Mouse (Mus musculus) midbrain, embryonic 14.5 days (tissue): ENCODE results near the gene Samm50. TPM values are rescaled to one million over a fixed set of nuclear protein-coding genes. Genes with fewer than 3 reads are reported as not detected.

Experiments used
- ATAC-seq: fragments of 200-750 bp; cut with Nextera tagmentation; 2 replicates; pipeline ENCODE4 v1.8.0; 2017; ENCODE audit warnings: moderate number of reproducible peaks, moderate library complexity; ENCODE audit not compliant: low FRiP score, low TSS enrichment
- DNase-seq: peaks from one replicate; pipeline ENCODE4 v3.0.0-alpha.2; 2015
- H3K27ac ChIP-seq: fragments of 300-500 bp; sonication (generic); replicated peaks from 2 replicates; pipeline ENCODE4 v1.5.1; 2014; ENCODE audit warnings: mild to moderate bottlenecking, low read depth, low read length, moderate library complexity
- H3K27me3 ChIP-seq: fragments of 300-500 bp; sonication (generic); 2 replicates; pipeline ENCODE4 v1.6.1; 2014; ENCODE audit warnings: low read length, control low read depth, mixed read lengths; ENCODE audit not compliant: control insufficient read depth, insufficient read depth
- H3K36me3 ChIP-seq: fragments of 300-500 bp; sonication (generic); 2 replicates; pipeline ENCODE4 v1.6.1; 2014; ENCODE audit warnings: low read length, control low read depth; ENCODE audit not compliant: control insufficient read depth, insufficient read depth
- H3K4me1 ChIP-seq: fragments of 300-500 bp; sonication (generic); 2 replicates; pipeline ENCODE4 v1.6.1; 2014; ENCODE audit warnings: mild to moderate bottlenecking, antibody characterized with exemption, low read length, control low read depth; ENCODE audit not compliant: control insufficient read depth, insufficient read depth
- H3K4me2 ChIP-seq: fragments of 300-500 bp; sonication (generic); 2 replicates; pipeline ENCODE4 v1.6.1; 2014; ENCODE audit warnings: mild to moderate bottlenecking, low read length, moderate library complexity
- H3K4me3 ChIP-seq: fragments of 300-500 bp; sonication (generic); replicated peaks from 2 replicates; pipeline ENCODE4 v1.5.1; 2014; ENCODE audit warnings: low read depth, low read length
- H3K9ac ChIP-seq: fragments of 300-500 bp; sonication (generic); replicated peaks from 2 replicates; pipeline ENCODE4 v1.6.1; 2014; ENCODE audit warnings: mild to moderate bottlenecking, low read length, moderate library complexity
- H3K9me3 ChIP-seq: fragments of 300-500 bp; sonication (generic); 2 replicates; pipeline ENCODE4 v1.6.1; 2016; ENCODE audit warnings: low read length, control low read depth, mixed read lengths; ENCODE audit not compliant: control insufficient read depth
- WGBS: fragments of 180-500 bp; shearing (Covaris S2); extraction: QIAGEN DNeasy Blood & Tissue Kit; methylation state at CpG from one replicate; pipeline ENCODE4 v1.1.7; 2014; 5-methylcytosine and 5-hydroxymethylcytosine counted together
- polyA plus RNA-seq: library from polyadenylated mRNA; unstranded; fragments of >200 nt; fragmentation: Nextera tagmentation; extraction: Ambion mirVana; gene quantifications from 2 replicates; pipeline ENCODE4 v1.2.1, GENCODE M21; 2014

Samm50 gene
- polyA plus RNA-seq, 1 experiment from 2014 or later, result 54.2 TPM

- Histone ChIP-seq H3K36me3 (no peaks in the 10 kb centered on the region), H3K4me2 (no peak overlapping the region), H3K4me1 (peaks cover 43% of the 10 kb centered on the region), H3K4me3 (no peak overlapping the region), H3K27me3 (peaks cover 2% of the 10 kb centered on the region; the same call in 1 of the 2 replicates), H3K27ac (no peak overlapping the region), H3K9ac (no peak overlapping the region), H3K9me3 (no peaks in the 10 kb centered on the region)
- no peak for ATAC-seq
- WGBS, result 35% methylated on average over 12 of the region's 12 CpGs
- DNase-seq, result no peak
Measured at GRCm38 (mm10) chr15:84256254-84256850, 64.3 kb downstream of the Samm50 start.

DNA sequence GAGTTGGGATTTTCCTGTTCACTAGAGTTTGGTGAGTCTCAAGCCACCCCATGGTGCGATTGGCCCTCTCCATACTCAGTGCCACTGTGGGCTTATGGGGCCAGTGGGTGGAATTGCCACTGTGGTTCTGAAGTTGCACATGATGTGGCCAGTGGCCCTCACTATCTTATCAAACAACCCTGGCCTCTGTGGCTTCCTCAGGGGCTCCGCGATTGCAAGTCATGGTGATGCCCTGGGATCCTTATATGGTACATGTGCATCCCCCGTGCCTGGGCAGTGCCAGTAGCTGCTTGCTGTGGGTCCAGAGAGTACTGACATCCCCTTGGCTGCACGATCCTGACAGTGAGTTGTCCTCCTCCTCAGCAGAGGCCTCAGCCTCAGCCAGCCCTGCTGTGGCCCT, 64.8 kb downstream of the Samm50 start:
- no peak overlapping the region for H3K9ac ChIP-seq
- peaks cover 2% of the 10 kb centered on the region; the same call in 1 of the 2 replicates for H3K27me3 ChIP-seq
- H3K9me3 ChIP-seq, result no peaks in the 10 kb centered on the region
- no peak overlapping the region for H3K4me2 ChIP-seq
- no peak overlapping the region for H3K27ac ChIP-seq
- no peak overlapping the region for H3K4me3 ChIP-seq
- peaks cover 41% of the 10 kb centered on the region for H3K4me1 ChIP-seq
- WGBS, result 89% methylated on average over 5 of the region's 5 CpGs
- H3K36me3 ChIP-seq, result no peaks in the 10 kb centered on the region
- ATAC-seq (no peak), DNase-seq (no peak)

- DNase-seq (no peak), ATAC-seq (no peak)
- Histone ChIP-seq H3K4me2 (no peak overlapping the region), H3K4me3 (no peak overlapping the region), H3K27me3 (peaks cover 2% of the 10 kb centered on the region; the same call in 1 of the 2 replicates), H3K9ac (no peak overlapping the region), H3K4me1 (peaks cover 50% of the 10 kb centered on the region), H3K9me3 (no peaks in the 10 kb centered on the region), H3K27ac (peak overlapping the region; percentile 32), H3K36me3 (no peaks in the 10 kb centered on the region)
- WGBS, result 34% methylated on average over 9 of the region's 9 CpGs
Measured at GRCm38 (mm10) chr15:84258602-84259355, 66.7 kb downstream of the Samm50 start.

DNA sequence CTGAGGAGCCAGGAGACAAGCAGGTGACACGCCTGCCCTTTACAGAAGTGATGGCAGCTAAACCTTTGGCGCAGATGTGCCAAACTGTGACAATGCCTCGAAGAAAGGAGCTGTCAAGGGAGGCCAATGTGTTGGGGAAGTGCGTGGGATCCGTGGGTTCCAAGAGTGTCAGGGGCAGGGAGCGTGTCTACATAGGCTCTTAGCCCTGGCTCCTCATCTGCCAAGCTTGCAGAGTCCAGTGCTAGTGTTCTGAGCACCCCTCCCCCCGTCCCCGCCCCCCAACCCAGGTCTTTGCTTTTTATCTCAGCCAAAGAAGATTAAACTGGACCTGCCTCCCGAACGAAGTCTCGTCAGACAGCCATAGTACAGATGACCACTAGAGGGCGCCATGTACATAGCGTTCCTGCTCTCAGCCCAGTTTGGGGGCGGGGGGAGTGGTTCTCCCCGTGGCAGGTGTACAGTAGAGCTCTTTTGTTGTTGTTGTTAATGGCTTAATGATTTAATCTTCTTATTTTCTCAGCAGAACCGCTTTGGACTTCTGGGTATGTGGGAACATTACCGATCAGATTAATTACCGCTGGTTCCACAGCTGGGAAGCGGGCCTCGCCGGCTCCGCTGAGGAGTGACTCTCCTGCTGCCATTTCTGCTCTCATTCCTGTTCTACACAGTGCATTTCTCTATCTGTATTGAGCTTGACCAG, 68.2 kb downstream of the Samm50 start:
- WGBS, result 8% methylated on average over 22 of the region's 22 CpGs
- no peak overlapping the region for H3K4me3 ChIP-seq
- H3K36me3 ChIP-seq, result no peaks in the 10 kb centered on the region
- peak; percentile 97 for DNase-seq
- peaks cover 53% of the 10 kb centered on the region for H3K4me1 ChIP-seq
- peak; percentile 71; the same call in 1 of the 2 replicates for ATAC-seq
- H3K27ac ChIP-seq, result peak overlapping the region; percentile 77
- H3K9ac ChIP-seq, result 0 out of 2 replicates have a peak overlapping the region, but pooled peaks have one; percentile 10
- H3K4me2 ChIP-seq, result peak overlapping the region; percentile 40
- H3K9me3 ChIP-seq, result no peaks in the 10 kb centered on the region
- peaks cover 2% of the 10 kb centered on the region; the same call in 1 of the 2 replicates for H3K27me3 ChIP-seq

DNA sequence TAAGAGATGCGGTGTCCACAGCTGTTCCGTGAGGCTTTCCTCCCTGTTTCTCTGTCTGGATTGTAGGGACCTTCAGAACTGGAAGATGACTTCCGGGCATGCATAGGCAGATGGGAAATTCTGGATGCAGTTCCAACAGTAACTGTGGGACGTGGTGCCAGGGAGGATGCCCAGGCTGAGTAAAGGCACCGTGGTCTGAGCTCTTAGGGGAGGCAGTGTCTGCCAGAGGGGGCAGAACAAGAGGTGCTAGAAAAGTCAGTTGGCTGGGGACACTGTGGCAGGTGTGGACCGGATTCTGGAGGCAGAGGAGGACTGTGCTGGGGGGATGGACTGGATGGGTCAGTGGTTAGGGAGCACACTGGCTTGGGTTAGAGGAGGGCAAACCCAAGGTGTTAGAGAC, 70.6 kb downstream of the Samm50 start:
- ATAC-seq (no peak), DNase-seq (no peak)
- H3K9me3 ChIP-seq, result no peaks in the 10 kb centered on the region
- no peak overlapping the region for H3K4me3 ChIP-seq
- H3K9ac ChIP-seq, result no peak overlapping the region
- H3K27me3 ChIP-seq, result 0 out of 2 replicates have a peak, but pooled peaks cover 2% of the 10 kb centered on the region
- peaks cover 48% of the 10 kb centered on the region for H3K4me1 ChIP-seq
- 88% methylated on average over 6 of the region's 6 CpGs for WGBS
- no peak overlapping the region for H3K27ac ChIP-seq
- H3K36me3 ChIP-seq, result no peaks in the 10 kb centered on the region
- no peak overlapping the region for H3K4me2 ChIP-seq

GRCm38 (mm10) chr15:84263573-84263972, 71.5 kb downstream of the Samm50 start:
- Histone ChIP-seq H3K9me3 (no peaks in the 10 kb centered on the region), H3K4me3 (no peak overlapping the region), H3K27ac (no peak overlapping the region; the same call in 1 of the 2 replicates), H3K36me3 (no peaks in the 10 kb centered on the region), H3K9ac (no peak overlapping the region), H3K4me2 (no peak overlapping the region), H3K4me1 (peaks cover 43% of the 10 kb centered on the region), H3K27me3 (0 out of 2 replicates have a peak, but pooled peaks cover 2% of the 10 kb centered on the region)
- ATAC-seq (no peak), DNase-seq (no peak)
- 36% methylated on average over 2 of the region's 2 CpGs for WGBS

DNA sequence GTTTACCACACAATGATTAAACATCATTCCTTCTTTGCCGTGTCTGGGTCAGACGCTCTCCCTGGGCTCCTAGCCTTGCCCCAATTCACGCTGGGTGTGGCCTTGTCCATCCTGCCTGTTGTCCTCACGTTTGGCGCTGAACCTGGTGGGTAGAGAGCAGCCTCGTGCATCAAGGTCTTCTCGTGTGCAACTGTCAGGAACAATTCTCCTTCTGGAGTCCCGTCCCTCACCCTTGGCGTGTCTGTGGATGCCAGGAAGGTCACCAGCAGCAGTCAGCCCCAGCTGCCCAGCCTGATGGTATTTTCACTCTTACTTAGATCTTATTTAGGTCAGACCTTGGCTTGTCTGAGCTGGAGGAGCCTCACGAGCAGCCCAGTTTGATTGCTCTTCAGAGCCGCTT, 73.1 kb downstream of the Samm50 start:
- Histone ChIP-seq H3K9me3 (no peaks in the 10 kb centered on the region), H3K4me1 (peaks cover 28% of the 10 kb centered on the region), H3K4me2 (no peak overlapping the region), H3K36me3 (no peaks in the 10 kb centered on the region), H3K27me3 (no peaks in the 10 kb centered on the region), H3K9ac (no peak overlapping the region), H3K4me3 (no peak overlapping the region), H3K27ac (0 out of 2 replicates have a peak overlapping the region, but pooled peaks have one; percentile 0)
- ATAC-seq, result no peak
- 74% methylated on average over 11 of the region's 11 CpGs for WGBS
- no peak for DNase-seq

DNA sequence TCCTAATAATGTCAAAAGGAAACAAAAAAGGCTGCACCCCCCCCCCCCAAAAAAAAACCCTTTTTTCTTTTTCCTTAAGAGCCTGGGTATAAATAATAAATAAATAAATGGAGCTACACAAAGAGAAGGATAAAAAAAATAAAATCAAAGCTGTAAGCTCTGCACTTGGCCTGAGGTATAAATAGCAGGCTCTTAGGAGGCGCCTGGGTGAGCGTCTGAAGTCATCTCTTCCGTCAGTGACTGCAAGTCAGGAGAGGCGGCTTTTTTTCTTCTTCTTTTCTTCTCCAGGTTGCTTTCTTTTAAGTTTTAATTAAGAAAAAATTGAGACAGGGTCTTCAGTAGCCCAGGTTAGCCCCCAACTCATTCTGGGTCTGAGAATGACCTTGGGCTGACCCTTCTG, 74.2 kb downstream of the Samm50 start:
- ATAC-seq (no peak), DNase-seq (peak; percentile 51)
- Histone ChIP-seq H3K9ac (no peak overlapping the region), H3K27ac (no peak overlapping the region), H3K4me2 (no peak overlapping the region), H3K27me3 (no peaks in the 10 kb centered on the region), H3K36me3 (no peaks in the 10 kb centered on the region), H3K9me3 (no peaks in the 10 kb centered on the region), H3K4me3 (no peak overlapping the region), H3K4me1 (peaks cover 20% of the 10 kb centered on the region)
- 64% methylated on average over 4 of the region's 4 CpGs for WGBS
